Mouse (Mus musculus) liver, embryonic 11.5 days (tissue): ENCODE measurements around the gene Serpinb5. TPM values are rescaled to one million over a fixed set of nuclear protein-coding genes. Genes with fewer than 3 reads are reported as not detected.

Experiments used
- ATAC-seq: fragments of 200-750 bp; cut with Nextera tagmentation; replicated peaks from 2 replicates; pipeline ENCODE4 v1.8.0; 2017; ENCODE audit warnings: moderate number of reproducible peaks, mild to moderate bottlenecking, moderate TSS enrichment, moderate library complexity; ENCODE audit not compliant: low FRiP score
- DNase-seq: peaks from one replicate; pipeline ENCODE4 v3.0.0-alpha.2; 2017; ENCODE audit warnings: low spot score
- H3K27ac ChIP-seq: fragments of 300-500 bp; sonication (generic); 2 replicates; pipeline ENCODE4 v1.5.1; 2014; ENCODE audit warnings: mild to moderate bottlenecking, low read depth, low read length, control low read depth
- H3K27me3 ChIP-seq: fragments of 300-500 bp; sonication (generic); replicated peaks from 2 replicates; pipeline ENCODE4 v1.6.1; 2014; ENCODE audit warnings: low read length, mixed read lengths; ENCODE audit not compliant: control insufficient read depth, insufficient read depth
- H3K36me3 ChIP-seq: fragments of 300-500 bp; sonication (generic); 2 replicates; pipeline ENCODE4 v1.6.1; 2014; ENCODE audit warnings: mild to moderate bottlenecking, low read length, moderate library complexity, mixed read lengths; ENCODE audit not compliant: control insufficient read depth, insufficient read depth
- H3K4me1 ChIP-seq: fragments of 300-500 bp; sonication (generic); replicated peaks from 2 replicates; pipeline ENCODE4 v1.6.1; 2014; ENCODE audit warnings: low read length, mixed read lengths; ENCODE audit not compliant: control insufficient read depth, insufficient read depth
- H3K4me2 ChIP-seq: fragments of 300-500 bp; sonication (generic); 2 replicates; pipeline ENCODE4 v1.6.1; 2014; ENCODE audit warnings: mild to moderate bottlenecking, control low read depth, moderate library complexity
- H3K4me3 ChIP-seq: fragments of 300-500 bp; sonication (generic); 2 replicates; pipeline ENCODE4 v1.5.1; 2014; ENCODE audit warnings: low read depth, low read length, control low read depth
- H3K9ac ChIP-seq: fragments of 300-500 bp; sonication (generic); 2 replicates; pipeline ENCODE4 v1.6.1; 2014; ENCODE audit warnings: low read depth, low read length, control low read depth
- H3K9me3 ChIP-seq: fragments of 300-500 bp; sonication (generic); 2 replicates; pipeline ENCODE4 v1.6.1; 2016; ENCODE audit warnings: low read length, inconsistent platforms, mixed read lengths; ENCODE audit not compliant: control insufficient read depth
- WGBS: fragments of 180-500 bp; shearing (Covaris S2); extraction: QIAGEN DNeasy Blood & Tissue Kit; methylation state at CpG from one replicate; pipeline ENCODE4 v1.1.7; 2014; 5-methylcytosine and 5-hydroxymethylcytosine counted together
- polyA plus RNA-seq: library from polyadenylated mRNA; unstranded; fragments of >200 nt; fragmentation: Nextera tagmentation; extraction: Ambion mirVana; gene quantifications from 2 replicates; pipeline ENCODE4 v1.2.1, GENCODE M21; 2014

Gene Serpinb5
- polyA plus RNA-seq, 1 experiment from 2014 or later = not detected

GRCm38 (mm10) chr1:106931954-106932353 lies 71.0 kb downstream of the Serpinb5 start:
- no peaks in the 10 kb centered on the region for H3K9me3 ChIP-seq
- no peak overlapping the region for H3K9ac ChIP-seq
- WGBS = 49% methylated on average over 4 of the region's 4 CpGs
- DNase-seq (no peak), ATAC-seq (no peak)
- H3K4me1 ChIP-seq = no peaks in the 10 kb centered on the region
- no peak overlapping the region for H3K4me2 ChIP-seq
- H3K27me3 ChIP-seq = no peaks in the 10 kb centered on the region
- H3K4me3 ChIP-seq = no peak overlapping the region
- no peak overlapping the region for H3K27ac ChIP-seq
- no peaks in the 10 kb centered on the region for H3K36me3 ChIP-seq

Other genes starting within 250 kb of the Serpinb5 start
- gene Bcl2, start 146.9 kb upstream of the Serpinb5 start, polyA plus RNA-seq = 2.8 and 3.3 TPM in 2 replicates
- 8.1 and 9.6 TPM in 2 replicates for gene Kdsr, start 101.4 kb upstream of the Serpinb5 start, polyA plus RNA-seq
- 53.7 and 55.2 TPM in 2 replicates for gene Vps4b, start 64.4 kb upstream of the Serpinb5 start, polyA plus RNA-seq
- gene Serpinb12, start 73.3 kb downstream of the Serpinb5 start, polyA plus RNA-seq = not detected in 2 replicates
- not detected in 2 replicates for gene Serpinb13, start 119.8 kb downstream of the Serpinb5 start, polyA plus RNA-seq
- not detected in 2 replicates for gene Serpinb3a, start 191.1 kb downstream of the Serpinb5 start, polyA plus RNA-seq
- not detected in 2 replicates for gene Serpinb3d, start 222.3 kb downstream of the Serpinb5 start, polyA plus RNA-seq